Mouse (Mus musculus) cerebellum, postnatal 14 days (tissue): ENCODE results near the gene Trdmt1.

ENCODE experiments used
- DNase-seq, 2 experiments: peaks; one replicate each; pipeline ENCODE4 v3.0.0; 2021; ENCODE audit warnings: mixed read lengths in 2 of 2

Gene Trdmt1

GRCm38 (mm10) chr2:13496087-13496486, 48.4 kb downstream of the Trdmt1 start:
- no peak for DNase-seq

GRCm38 (mm10) chr2:13492927-13493326, 51.5 kb downstream of the Trdmt1 start:
- DNase-seq: no peak

GRCm38 (mm10) chr2:13491734-13492133, 52.7 kb downstream of the Trdmt1 start, which contains the start of gene Cubn:
Gene Cubn (minus strand): TSS chr2:13491813.
- no peak for DNase-seq

- DNase-seq: no peak
These were observed 54.0 kb downstream of the Trdmt1 start for GRCm38 (mm10) chr2:13490480-13490879.

GRCm38 (mm10) chr2:13486470-13486869, 58.0 kb downstream of the Trdmt1 start:
- DNase-seq: no peak

GRCm38 (mm10) chr2:13484566-13484965, 59.9 kb downstream of the Trdmt1 start:
- DNase-seq: no peak

- no peak for DNase-seq
These were observed 63.7 kb downstream of the Trdmt1 start for GRCm38 (mm10) chr2:13480744-13481143.

GRCm38 (mm10) chr2:13479165-13479564, 65.3 kb downstream of the Trdmt1 start:
- no peak for DNase-seq

GRCm38 (mm10) chr2:13470108-13470507, 74.4 kb downstream of the Trdmt1 start:
- no peak for DNase-seq

- no peak for DNase-seq
These were observed 74.8 kb downstream of the Trdmt1 start for GRCm38 (mm10) chr2:13469641-13470040.

GRCm38 (mm10) chr2:13466685-13467084, 77.8 kb downstream of the Trdmt1 start:
- DNase-seq: no peak
